8 mouse cellular contexts compared by ENCODE assay signal in the genomic region with DNA sequence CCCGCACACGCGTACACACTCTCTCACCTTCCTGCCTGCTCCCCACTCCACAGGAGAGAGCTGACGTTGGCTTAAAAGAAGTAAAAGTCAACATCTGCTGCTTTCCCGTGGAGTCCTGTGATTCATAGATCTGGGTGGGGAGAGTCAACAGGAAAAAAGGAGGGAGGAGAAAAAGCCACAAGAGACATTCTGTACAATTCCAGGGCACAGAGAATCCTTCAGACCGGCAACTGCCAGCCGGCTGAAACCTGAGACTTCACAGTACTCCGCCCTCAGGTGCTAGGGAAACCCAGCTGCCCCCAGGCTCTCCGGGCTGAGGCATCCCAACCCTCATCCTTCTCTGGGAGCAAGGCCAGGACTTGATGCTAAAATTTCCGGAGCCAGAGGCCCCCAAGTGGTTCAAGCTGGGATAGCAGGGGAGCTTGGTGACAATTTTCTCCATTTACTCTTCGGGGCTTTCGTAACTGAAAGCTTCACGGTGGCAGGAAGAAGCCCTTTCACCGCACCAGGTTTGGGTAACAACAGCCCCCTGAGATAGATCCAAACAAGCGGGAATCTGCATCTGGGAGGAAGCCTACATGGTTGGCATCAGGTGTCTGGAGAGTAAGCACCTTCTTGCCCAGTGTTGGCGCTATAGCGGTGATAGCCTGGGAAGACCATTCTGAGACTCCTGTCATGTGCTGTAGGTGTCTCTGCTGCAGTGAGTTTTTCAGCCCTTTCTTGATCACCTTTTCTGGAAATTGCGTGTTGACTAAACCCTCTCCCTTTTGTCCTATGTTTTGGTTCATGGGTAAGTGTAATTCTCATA. TPM values are rescaled to one million over a fixed set of nuclear protein-coding genes. Genes with fewer than 3 reads are reported as not detected.
DNase-seq lines count a peak whose midpoint lies in the region; ATAC-seq lines count a peak whose summit lies in the region.

No protein-coding gene starts in this region.

- peak; percentile 98 for DNase-seq in ZHBTc4 (ENCODE audit: low read depth, low spot score)
- peak; percentile 72 to 75 for DNase-seq in gastrocnemius, adult 8-10 months (ENCODE audit: low spot score in 2 of 2)
- peak; percentile 72 for DNase-seq in hindlimb bud, embryonic 11.5 days (ENCODE audit: extremely low spot score, low read depth, low spot score)
- DNase-seq in left cerebral cortex, adult 8-10 months (ENCODE audit: low spot score in 2 of 2): peak; percentile 82 to 85
- DNase-seq in right cerebral cortex, postnatal 14 days: peak; percentile 86
- DNase-seq in urinary bladder, postnatal 25 days (ENCODE audit: low spot score): peak; percentile 79

- H3K27me3 ChIP-seq in megakaryocyte, embryonic 14.5 days (replicated peaks): no peaks in the 10 kb centered on the region

- H3K4me1 ChIP-seq in megakaryocyte, embryonic 14.5 days: peaks cover 30% of the 10 kb centered on the region

- no peaks in the 10 kb centered on the region for H3K9me3 ChIP-seq in megakaryocyte, embryonic 14.5 days

- peak overlapping the region; percentile 74 for H3K4me3 ChIP-seq in megakaryocyte, embryonic 14.5 days (replicated peaks)

- no peaks in the 10 kb centered on the region for H3K36me3 ChIP-seq in megakaryocyte, embryonic 14.5 days (replicated peaks; ENCODE audit: low read length)

- peak; percentile 86 for ATAC-seq in common myeloid progenitor, adult 5-6 weeks (replicated peaks; ENCODE audit: low read depth, poor library complexity, severe bottlenecking)

RNA-seq across cellular contexts. Expression of gene Ankrd35, which starts 6.3 kb away (rescaled TPM):
- not detected in 2 replicates for total RNA-seq in common myeloid progenitor, adult 5-6 weeks (2017)
- total RNA-seq in gastrocnemius, adult 8-10 months (2022): under 1 TPM; 0.24 to 0.48 (median 0.40) TPM
- total RNA-seq in left cerebral cortex, adult 8-10 months (2022): 1 to 10 TPM; 7.2 to 9.0 (median 8.6) TPM
- 9.5 and 30.5 TPM in 2 replicates for polyA plus RNA-seq in megakaryocyte, embryonic 14.5 days (2012; ENCODE audit: insufficient read depth, low replicate concordance)

RNA-seq across cellular contexts. Expression of gene Itga10, which starts 18.3 kb away (rescaled TPM):
- 0.37 and 0.92 TPM in 2 replicates for total RNA-seq in common myeloid progenitor, adult 5-6 weeks (2017)
- under 1 TPM; 0.31 to 0.56 (median 0.40) TPM for total RNA-seq in gastrocnemius, adult 8-10 months (2022)
- 1 to 10 TPM in 3 of 4 experiments, under 1 TPM in 1; 0.97 to 2.0 (median 1.5) TPM for total RNA-seq in left cerebral cortex, adult 8-10 months (2022)
- polyA plus RNA-seq in megakaryocyte, embryonic 14.5 days (2012; ENCODE audit: insufficient read depth, low replicate concordance): 0.01 TPM in 1 of 2 replicates, not detected in the other

RNA-seq across cellular contexts. Expression of gene Gm42957, which starts 28.4 kb away (rescaled TPM):
- total RNA-seq in common myeloid progenitor, adult 5-6 weeks (2017): not detected in 2 replicates
- not detected for total RNA-seq in gastrocnemius, adult 8-10 months (2022)
- under 1 TPM in 3 of 4 experiments, not detected in 1; 0.11 to 0.51 (median 0.15) TPM for total RNA-seq in left cerebral cortex, adult 8-10 months (2022)
- polyA plus RNA-seq in megakaryocyte, embryonic 14.5 days (2012; ENCODE audit: insufficient read depth, low replicate concordance): not detected in 2 replicates

RNA-seq across cellular contexts. Expression of gene Pex11b, which starts 28.5 kb away (rescaled TPM):
- total RNA-seq in common myeloid progenitor, adult 5-6 weeks (2017): 20.1 and 22.3 TPM in 2 replicates
- 10 to 100 TPM; 23.3 to 31.3 (median 28.0) TPM for total RNA-seq in gastrocnemius, adult 8-10 months (2022)
- total RNA-seq in left cerebral cortex, adult 8-10 months (2022): 10 to 100 TPM; 52.7 to 62.6 (median 54.3) TPM
- polyA plus RNA-seq in megakaryocyte, embryonic 14.5 days (2012; ENCODE audit: insufficient read depth, low replicate concordance): 2.2 TPM in 1 of 2 replicates, not detected in the other

RNA-seq across cellular contexts. Expression of gene Pias3, which starts 32.5 kb away (rescaled TPM):
- 4.7 and 6.2 TPM in 2 replicates for total RNA-seq in common myeloid progenitor, adult 5-6 weeks (2017)
- 1 to 10 TPM; 4.9 to 7.4 (median 6.0) TPM for total RNA-seq in gastrocnemius, adult 8-10 months (2022)
- total RNA-seq in left cerebral cortex, adult 8-10 months (2022): 10 to 100 TPM; 26.0 to 38.9 (median 31.5) TPM
- polyA plus RNA-seq in megakaryocyte, embryonic 14.5 days (2012; ENCODE audit: insufficient read depth, low replicate concordance): 30.6 and 32.8 TPM in 2 replicates

Comparison
In these comparisons a context has a peak if more than half of its experiments do, and no peak if none do; other contexts are left out.
1. Peak in every context shown above with its lines: DNase-seq, ATAC-seq and H3K4me3 ChIP-seq.